Mouse (Mus musculus) T-helper 17 cell (primary cell): ENCODE results near the gene Acin1.

ENCODE experiments used
- in situ Hi-C, 2 experiments: fragments of 300-600 bp; cut with MboI, MseI; formaldehyde crosslinking; loops; 1 replicate in 1 of 2; 2 replicates in 1 of 2; pipeline ENCODE4 v1.15.1; 2025; ENCODE audit warnings: high pct_unique_total_duplicates in 2 of 2

Gene Acin1

DNA sequence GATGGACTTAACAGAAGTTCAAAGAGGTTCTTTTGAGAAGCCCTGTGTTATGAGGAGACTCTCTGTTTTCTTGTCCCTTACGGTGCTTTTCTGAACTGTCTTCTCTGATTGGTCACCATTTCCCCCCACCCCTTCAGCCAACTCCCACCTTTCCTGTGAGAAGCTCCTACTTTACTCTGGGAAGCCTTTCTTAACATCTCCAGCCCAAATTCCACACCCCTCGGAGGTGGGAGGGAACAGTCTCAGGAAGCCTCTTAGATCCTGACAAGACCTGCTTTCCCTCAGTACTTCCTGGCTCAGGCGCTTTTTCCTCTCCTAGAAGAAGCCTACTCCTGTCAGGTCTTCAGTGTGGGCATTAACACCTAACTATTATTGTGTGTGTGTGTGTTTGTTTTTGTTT lies 12.9 kb upstream of the Acin1 start:
- in situ Hi-C loops, result no loop called here

DNA sequence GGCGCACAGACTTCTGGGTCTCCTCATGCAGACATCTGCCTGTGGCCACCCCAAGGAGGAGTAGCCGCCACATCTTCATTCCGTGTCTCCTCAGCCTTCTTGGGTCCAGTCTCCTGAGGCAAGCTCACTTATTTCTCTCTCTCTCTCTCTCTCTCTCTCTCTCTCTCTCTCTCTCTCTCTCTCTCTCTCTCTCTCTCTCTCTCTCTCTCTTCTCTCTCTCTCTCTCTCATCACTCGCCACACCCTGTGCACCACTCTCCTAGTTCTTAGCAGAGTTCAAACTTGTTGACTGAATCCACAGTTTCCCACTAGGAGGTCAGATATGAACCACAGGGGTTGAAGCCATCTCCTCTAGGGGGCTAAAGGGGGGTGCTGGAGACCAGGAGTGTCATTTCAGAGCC lies 12.0 kb upstream of the Acin1 start, which contains the start of gene Gm29776:
Gm29776 (minus strand) TSS at position 101 of the 400 bp plus-strand sequence.
- in situ Hi-C loops, result no loop called here

DNA sequence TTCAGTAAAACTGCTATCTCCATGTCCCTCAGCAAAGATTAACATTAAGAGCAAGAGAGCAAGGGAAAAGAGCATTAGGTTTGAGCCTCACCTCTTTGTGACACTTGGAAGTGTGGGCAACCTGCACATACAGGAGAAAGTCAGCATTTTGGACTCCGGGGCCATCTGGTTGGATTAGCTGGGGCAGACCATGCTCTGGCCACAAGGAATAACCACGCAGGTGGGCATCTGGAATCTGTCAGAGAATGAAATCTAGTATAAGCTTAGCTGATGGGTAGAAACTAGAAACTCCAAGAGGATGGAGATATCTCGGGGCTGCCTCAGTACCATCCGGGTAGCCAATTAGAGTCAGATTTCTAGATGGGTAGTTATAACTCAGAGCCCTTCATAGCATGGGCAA lies 10.0 kb upstream of the Acin1 start:
- in situ Hi-C loops, result no loop called here

DNA sequence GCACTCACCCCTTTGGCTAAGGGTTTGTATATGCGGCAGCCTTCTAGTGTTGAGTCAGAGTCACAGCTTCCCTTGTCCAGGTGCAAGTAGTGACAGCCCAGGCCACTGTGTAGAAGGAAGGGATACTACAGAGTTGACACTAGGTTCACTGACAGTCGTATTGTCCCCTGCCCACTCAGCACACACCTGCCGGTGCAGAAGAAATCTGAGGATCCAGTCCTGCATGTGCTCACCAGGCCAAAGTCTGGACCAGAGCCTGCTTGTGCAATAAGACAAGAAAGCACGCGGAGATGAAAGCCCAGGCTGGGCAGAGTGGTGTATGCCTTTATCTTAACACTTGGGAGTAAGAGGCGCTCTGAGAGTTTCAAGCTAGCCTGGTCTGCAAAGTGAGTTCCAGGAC lies 8.3 kb upstream of the Acin1 start:
- in situ Hi-C loops, result no loop called here

DNA sequence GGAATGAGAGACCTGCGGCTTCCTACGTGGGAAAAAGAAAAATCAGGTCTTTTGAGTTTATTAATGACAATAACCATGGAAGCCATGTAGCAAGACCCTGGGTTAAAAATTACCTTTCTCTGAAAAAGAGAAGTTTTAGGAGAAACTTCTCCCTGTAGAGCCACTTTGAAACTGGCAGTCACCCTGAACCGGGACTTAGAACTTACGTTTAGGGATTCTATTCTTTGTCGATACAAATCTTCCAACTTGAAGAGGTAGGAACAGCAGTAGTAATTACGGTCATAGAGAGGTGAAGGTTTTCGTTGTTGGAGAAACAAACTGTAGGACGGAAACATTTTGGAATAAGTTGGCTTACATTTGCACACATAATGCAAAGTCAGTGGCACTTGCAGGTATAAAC lies 520 bp upstream of the Acin1 start:
- in situ Hi-C loops, result no loop called here

DNA sequence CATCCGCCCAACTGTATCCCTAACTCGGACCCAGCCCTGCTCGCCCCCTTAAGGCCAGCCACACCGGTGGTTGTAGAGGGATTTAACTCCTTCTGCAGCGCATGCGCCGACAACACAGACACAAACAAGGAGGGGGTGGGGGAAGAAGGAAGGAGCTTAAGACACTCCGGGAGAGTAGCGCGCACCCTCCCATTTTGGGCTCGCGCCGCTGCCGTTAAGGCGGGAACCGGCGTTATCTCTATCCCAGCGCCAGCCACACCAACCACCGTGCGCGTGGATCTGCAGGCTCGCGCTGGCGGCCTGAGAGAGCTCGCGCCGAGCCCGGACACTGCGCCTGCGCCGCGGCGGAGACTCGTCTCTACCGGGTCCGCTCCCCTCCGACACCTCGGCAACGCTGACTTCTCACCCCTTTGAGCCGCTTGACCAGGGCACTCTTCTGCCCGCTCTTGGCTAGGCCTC lies 639 bp downstream of the Acin1 start, which contains the start of gene 1700123O20Rik:
1700123O20Rik (plus strand) TSS at position 154 of the 459 bp plus-strand sequence.
- in situ Hi-C loops, result no loop called here

DNA sequence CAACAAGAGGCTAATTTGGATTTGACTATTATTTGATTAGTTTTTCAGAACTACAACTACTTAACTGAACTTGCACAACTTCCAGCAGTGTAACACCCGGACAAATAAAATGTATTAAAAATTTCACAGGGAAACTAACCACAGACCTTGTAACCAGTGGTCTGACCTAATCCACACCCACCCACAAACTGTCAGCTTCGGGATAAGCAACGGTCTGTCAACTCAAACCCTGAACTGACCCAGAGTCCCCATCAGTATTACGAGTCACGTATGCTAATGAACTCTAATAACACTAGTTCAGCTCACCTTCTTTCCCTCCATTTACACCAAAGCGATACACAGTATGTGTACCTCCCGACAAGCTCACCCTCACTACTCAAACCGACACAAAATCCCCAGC lies 1.3 kb downstream of the Acin1 start:
- in situ Hi-C loops, result no loop called here

DNA sequence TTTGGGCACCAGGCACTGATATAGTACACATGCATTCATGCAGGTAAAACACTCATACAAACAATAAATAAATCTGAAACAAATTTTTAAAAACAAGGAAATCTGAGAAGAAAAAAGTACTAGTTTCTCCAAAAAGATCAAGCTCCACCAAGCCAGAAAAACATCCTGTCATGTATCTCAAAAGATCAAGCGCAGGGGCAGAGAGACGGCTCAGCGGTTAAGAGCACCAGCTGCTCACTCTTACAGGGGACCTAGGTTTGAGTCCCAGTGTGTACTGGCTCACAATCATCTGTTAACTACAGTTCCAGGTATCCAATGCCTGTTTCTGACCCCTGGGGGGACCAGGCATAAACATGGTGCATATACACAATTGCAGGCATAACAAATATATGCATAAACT lies 4.3 kb downstream of the Acin1 start:
- in situ Hi-C loops, result loop anchor here in 1 of 2 experiments (5.0 kb wide), 1 partner anchor 35 kb away; no protein-coding TSS in a partner anchor

DNA sequence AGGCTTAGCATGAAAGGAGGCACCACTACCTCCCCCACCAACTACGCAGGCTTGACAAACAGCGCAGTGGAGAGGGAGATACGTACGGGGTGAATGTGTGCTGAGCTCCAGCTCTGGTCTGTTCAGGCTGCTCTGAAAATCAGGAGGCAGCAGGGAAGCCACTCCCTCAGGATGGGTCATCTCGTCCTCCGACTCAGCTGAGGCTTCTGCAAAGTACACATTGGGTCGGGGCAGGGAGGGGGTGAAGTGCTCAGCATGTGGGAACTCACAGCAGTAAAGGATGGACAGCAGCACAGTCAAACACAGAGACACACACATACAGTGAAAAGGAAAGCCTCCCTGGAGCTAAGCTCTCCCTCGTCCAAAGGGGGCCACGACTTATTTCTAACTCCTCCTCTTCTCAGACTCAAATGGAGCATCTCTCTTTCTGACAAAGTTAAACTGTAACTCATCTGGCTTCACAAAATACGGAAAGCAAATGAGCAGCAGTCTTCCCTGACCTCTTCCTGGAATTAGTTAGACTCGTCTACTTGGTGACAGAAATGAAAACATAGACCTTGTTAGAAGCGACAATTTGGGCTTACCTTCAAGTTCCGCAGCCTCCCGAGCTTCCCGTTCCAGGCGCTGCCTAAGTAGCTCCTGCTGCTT lies 8.0 kb downstream of the Acin1 start:
- in situ Hi-C loops, result no loop called here

DNA sequence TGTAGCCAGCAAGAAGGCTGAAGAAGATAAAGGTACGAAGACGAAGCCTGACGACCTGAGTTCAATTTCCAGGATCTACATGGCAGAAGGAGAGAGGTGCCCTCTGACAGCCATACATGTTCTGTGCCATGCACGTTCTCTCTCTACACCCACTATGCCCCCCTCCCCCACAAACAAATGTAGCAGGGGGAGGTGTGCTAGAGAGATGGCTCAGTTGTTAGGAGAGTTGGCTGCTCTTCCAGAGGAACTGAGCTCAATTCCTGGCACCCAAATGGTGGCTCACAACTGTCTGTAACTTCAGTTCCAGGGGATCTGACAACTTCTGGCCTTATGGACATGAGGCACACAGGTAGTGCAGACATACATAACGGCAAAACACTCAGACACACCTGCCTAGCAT lies 10.4 kb downstream of the Acin1 start:
- in situ Hi-C loops, result no loop called here

DNA sequence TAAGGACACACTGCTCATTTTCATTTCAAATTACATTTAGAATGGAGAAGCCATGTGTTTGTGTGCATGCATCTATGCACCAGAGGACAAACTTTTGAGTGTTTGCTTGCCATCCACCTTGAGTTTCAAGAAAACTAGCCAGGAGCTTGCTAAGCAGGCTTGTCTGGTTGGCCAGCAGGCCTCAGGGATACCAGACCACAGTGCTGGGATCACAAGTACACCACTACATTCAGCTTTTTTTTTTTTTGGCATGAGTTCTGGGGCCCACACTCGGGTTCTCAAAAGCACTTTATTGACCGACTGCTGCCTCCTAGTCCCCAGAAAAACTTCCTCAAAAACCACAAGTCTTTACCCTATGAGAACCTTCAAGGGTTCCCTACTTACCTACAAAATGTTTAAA lies 12.4 kb downstream of the Acin1 start:
- in situ Hi-C loops, result no loop called here

DNA sequence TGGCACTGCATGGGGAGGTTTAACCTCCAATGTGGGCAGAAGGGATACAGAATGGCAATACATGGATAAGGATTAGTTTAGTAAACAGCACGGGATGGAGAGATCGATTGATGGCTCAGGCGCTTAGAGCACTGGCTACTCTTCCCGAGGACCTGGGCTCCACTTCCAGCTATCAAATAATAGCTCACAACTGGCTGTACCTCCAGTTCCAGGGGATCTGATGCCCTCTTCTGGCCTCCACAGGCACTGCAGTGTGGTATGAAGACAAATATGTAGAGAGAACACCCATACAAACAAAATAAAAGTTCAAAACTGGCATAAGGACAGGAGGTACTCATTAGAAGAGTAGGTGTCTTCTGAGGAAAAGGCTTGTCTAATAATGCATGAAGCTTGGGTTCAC lies 17.4 kb downstream of the Acin1 start:
- in situ Hi-C loops, result no loop called here

DNA sequence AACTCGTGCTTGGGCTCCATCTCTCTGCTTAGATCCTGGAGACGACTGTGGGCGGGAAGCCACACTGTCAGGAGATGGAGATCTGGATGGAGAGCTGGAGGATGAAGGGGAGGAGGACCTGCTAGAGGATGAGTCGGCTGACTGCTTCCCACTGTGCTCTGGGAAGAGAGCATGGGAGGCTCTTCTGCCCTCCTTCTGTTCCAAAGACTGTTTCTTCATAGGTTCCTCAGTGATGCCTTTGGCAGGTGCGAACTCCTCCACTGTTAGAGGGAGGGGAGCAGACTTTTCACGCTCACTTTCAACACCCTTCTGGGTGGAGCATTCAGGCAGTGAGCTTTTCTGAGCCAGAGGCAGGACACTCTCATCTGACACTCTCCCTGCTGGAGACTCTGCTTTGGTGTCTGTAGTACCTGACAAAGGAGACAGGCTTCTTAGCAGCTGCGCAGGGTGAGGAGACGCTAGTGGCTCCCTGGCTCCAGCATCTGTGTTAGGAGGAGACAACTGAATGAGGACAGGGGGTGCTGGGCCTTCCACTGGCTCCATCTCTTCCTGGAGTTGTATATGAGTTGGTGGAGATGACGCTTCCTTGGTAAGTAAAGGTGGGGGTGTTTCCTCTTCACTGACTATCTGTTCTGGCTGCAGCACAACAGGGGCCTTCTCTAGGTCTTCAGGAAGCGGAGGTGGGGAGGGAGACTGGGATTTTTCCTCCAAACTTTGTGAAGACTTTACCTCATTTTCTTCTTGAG lies 22.1 kb downstream of the Acin1 start:
- in situ Hi-C loops, result no loop called here

DNA sequence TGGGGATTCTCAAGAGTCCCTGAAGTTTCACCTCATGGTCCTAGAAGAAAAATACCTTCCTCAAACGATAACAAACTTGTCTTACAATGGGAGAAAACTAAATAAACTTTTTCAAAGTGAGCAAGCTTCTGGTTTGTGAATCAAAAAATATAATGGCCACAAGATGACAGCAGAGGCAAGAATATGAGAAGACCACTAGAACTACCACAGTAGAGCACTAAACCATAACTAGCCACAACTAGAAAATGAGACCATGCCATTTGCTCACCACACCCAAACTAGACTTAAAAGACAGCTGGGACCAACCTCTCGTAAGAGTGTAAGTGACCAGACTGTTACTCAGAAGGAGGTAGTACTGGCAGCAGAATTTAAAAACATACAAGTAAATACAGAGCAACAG lies 26.7 kb downstream of the Acin1 start:
- in situ Hi-C loops, result no loop called here

DNA sequence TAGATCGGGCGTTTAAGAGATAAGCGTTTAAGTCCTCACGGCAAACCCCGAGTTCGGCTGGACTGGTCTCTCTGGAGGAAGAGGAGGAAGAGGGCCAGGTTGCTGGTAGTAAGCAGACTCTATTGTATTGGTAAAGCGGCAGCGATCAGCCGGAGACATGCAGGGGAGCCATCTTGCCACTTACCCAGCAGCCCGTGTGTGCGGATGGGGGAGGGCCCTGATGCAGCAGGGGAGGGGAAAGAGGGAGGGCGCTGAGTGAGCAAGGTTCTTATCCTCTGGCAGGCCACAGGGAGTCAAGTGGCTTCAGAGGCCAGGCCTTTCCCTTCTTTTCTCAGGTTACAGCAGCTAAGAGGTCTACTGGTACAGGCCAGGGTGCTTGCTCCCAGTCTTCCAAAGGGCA lies 33.2 kb downstream of the Acin1 start:
- in situ Hi-C loops, result no loop called here

DNA sequence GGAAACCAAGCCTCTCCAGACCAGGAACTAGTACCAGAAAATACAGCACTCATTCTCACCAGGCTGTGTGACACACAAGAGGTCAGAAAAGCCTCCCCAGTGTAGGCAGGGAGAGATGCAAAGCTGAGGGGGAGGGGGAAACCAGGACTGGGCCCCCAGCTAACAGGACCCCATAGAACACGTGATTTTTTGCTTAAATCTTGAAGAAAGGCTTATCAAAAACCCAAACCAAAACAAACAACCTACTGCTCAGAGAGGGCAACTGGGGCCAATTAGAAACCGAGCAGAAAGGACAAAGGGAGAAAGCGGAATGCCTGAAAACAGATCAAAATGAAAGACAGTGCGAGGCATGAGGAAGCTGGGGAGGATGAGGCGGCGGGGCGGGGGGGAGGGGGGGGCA lies 33.9 kb downstream of the Acin1 start:
- in situ Hi-C loops, result no loop called here

DNA sequence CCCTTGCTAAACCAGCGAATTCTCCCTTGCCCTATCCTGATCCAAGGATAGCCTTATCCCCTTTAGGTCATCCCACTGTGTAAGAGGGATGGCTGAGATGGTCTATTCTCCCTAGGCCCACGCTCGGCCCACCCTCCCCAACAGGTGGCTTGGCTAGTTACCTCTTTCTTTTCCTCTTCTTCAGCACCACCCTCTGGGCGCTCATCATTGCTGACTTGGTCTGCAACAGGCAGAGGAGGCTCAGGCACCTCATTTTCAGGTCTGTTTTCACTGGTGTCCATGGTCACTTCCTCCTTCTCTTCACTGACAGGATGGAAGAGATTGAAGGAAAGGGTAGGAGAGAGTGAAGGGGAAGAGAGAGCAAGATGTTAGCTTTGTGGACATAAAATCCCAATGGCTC lies 35.2 kb downstream of the Acin1 start:
- in situ Hi-C loops, result no loop called here

DNA sequence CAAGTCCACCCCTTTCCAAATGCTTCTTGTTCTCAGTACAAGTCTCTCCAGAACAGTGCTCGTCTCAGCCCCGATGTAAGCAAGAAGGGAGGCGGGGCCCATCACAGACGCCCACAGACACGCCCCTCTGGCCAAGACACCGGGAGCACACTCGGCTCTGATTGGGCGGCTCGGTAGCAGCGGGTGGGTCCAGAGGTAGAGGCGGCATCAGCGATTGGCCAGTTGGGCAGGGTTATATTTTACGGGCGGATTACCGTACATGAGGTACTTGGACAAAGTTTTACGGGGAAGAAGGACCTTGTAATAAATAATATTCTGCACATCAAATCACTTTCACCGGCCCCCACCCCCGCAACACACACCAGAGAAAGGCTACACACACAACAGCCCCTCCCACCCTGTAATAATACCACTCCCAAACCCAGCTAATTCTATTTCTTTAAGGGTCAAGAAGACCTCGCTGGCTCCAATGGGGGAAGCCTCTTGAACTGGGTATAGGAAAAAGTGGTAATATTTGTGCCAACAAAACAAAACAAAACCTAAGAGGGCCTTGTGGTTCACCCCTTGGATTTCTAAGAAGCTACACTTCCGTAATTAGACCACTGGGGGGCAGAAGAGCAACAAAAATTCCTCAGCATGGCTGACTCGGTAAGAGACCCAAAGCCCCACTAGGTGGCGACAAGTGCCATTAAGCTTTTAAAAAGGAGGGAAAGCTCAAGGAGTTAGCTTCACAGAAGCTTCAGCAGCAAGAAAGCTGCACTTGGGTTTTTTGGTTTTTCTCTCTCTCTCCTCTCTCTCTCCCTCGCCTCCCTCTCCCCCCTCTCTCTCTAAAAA lies 35.9 kb downstream of the Acin1 start:
- in situ Hi-C loops, result no loop called here

DNA sequence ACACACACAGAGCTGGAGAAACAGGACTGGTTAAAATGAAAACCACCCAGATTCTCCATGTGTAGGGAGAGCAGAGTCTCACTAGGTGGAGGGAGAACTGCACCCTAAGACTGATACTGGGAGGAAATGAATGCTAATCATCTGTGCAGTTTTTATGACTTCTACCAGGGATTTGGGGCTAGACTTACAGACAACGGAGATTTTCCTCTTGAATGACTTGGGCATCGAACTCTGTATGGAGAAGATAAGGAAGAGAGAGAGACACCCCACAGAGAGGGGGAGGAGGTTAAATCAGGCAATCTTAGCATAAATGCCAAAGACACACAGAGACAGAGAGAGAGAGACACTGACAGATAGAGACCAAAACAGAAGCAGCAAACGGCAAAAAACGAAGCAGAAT lies 38.8 kb downstream of the Acin1 start:
- in situ Hi-C loops, result loop anchor here in 1 of 2 experiments (5.0 kb wide), 1 partner anchor 34 kb away; no protein-coding TSS in a partner anchor

DNA sequence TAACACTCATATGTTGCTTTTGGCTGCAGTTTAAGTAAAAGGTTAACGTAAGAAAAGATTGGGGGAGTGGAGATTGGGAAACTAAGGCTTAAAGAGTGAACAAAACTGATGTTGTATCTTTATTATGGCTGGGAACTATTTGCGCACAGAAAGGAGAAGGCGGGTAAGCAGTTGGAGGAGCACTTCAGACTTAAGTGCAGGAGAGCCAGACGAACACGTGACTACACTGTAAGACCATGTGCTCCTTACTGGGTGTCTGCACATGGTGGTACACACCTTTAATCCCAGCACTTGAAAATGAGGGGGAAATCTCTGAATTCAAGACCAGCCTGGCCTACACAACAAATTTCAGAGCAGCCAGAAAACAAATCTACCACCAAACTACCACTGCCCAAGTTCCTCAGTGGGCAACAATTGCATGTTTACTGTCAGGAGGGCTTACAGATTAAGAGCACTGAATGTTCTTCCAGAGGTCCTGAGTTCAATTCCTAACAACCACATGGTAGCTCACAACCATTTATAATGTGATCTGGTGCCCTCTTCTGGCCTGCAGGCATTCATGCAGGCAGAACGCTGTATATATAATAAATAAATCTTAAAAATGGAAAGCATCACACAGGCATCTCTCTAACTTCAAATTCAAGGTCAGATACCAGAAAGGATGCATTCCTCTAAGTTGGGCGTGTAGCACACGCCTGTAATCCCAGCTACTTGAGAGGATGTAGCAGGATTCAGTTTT lies 39.7 kb downstream of the Acin1 start:
- in situ Hi-C loops, result loop anchor here in 1 of 2 experiments (5.0 kb wide), 1 partner anchor 35 kb away; no protein-coding TSS in a partner anchor

DNA sequence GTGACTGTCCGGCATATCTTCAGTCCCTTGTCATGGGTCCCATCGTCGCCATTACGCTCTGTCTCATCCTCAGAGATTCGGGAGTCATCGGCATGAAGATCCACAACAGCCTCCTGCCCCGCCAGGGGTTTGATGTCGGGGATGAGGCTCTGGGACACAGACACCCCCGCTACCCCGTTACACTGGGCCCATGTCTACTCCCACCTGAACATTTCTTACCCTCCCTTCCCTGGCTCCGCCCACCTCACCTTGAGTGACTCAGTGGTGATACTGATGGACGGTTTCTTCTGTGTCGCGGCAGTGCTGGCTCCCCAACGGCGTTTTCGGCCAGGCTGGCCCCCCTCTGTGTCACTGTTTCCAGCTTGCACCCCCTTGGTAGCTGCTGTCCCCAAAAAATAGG lies 40.3 kb downstream of the Acin1 start:
- in situ Hi-C loops, result loop anchor here in 1 of 2 experiments (5.0 kb wide), 1 partner anchor 36 kb away; no protein-coding TSS in a partner anchor
